Comparison of ENCODE assay signal across 20 mouse cellular contexts in the genomic region with DNA sequence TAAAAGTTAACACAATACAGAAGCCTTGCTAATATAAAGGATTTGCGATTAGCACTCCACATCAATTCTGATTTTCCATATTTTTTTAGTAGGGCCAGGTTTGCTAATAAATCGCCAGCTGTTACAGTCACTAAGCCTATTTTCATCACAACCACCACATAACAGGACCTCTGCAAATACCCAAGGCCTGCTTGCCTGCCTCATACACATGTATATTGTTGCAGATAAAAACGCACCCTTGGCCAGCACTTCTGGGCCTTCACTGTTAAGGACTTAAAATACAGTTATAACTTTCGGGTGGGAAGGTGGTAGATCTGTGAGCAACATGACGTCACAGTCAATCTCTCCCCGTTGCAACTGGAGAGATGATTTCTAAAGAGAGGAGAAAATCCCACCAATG.
A peak's percentile ranks its signal among the peaks of the same experiment; 100 is the strongest.
DNase-seq lines count a peak whose midpoint lies in the region; ATAC-seq lines count a peak whose summit lies in the region.
"Had no signal": no experiment of that assay in that cellular context is flagged by ENCODE, and none has a peak within 500 bp of the region (broad histone marks: within the 10 kb centered on the region; RNA-seq: fewer than 3 reads in every experiment).

No protein-coding gene starts in this region.

- no peak overlapping the region for H3K4me3 ChIP-seq in embryonic facial prominence, embryonic 10.5 days
- H3K4me3 ChIP-seq in embryonic facial prominence, embryonic 14.5 days (ENCODE audit: low read depth, low read length) = no peak overlapping the region
- H3K4me3 ChIP-seq in limb, embryonic 12.5 days (replicated peaks) = no peak overlapping the region
- H3K4me3 ChIP-seq in heart, embryonic 12.5 days = no peak overlapping the region
- H3K4me3 ChIP-seq: erythroblast, embryonic 14.5 days; forebrain, embryonic 10.5 days; hindbrain, embryonic 12.5 days had no signal

- intact Hi-C loops in left cerebral cortex, postnatal 14 days (cut with DNase I) = no loop called here

- no peaks in the 10 kb centered on the region for H3K27me3 ChIP-seq in embryonic facial prominence, embryonic 10.5 days (replicated peaks; ENCODE audit: low read depth, poor library complexity, severe bottlenecking)
- H3K27me3 ChIP-seq in embryonic facial prominence, embryonic 14.5 days (replicated peaks; ENCODE audit: control insufficient read depth, insufficient read depth, low read length) = no peaks in the 10 kb centered on the region
- H3K27me3 ChIP-seq in limb, embryonic 12.5 days = no peaks in the 10 kb centered on the region
- H3K27me3 ChIP-seq in heart, embryonic 12.5 days (replicated peaks) = no peaks in the 10 kb centered on the region
- H3K27me3 ChIP-seq: CH12.LX; hindbrain, embryonic 12.5 days; Patski had no signal

- no peak for ATAC-seq in embryonic facial prominence, embryonic 14.5 days (ENCODE audit: low read depth)
- ATAC-seq in limb, embryonic 12.5 days (ENCODE audit: insufficient number of reproducible peaks, insufficient read depth, low FRiP score, low TSS enrichment, low read depth) = peak; percentile 69; the same call in 1 of the 2 replicates
- ATAC-seq in heart, embryonic 12.5 days (ENCODE audit: insufficient number of reproducible peaks, low FRiP score) = no peak
- ATAC-seq: hindbrain, embryonic 16.5 days; Patski had no signal

- DNase-seq in embryonic facial prominence, embryonic 10.5 days (ENCODE audit: low spot score) = no peak
- DNase-seq in embryonic facial prominence, embryonic 14.5 days (ENCODE audit: low spot score) = no peak
- no peak for DNase-seq in layer of hippocampus, adult 18-20 months (ENCODE audit: low spot score in 2 of 2)
- DNase-seq in left cerebral cortex, postnatal 14 days (ENCODE audit: low spot score in 2 of 2) = no peak
- DNase-seq: adrenal gland, adult 2 months; adrenal gland, postnatal 25 days; cerebellum, adult 8-10 months; cerebellum, postnatal 25 days; gastrocnemius, postnatal 36 days; heart, adult 11 months; heart, postnatal 10 days; heart, postnatal 4 days had no signal

- H3K27ac ChIP-seq in embryonic facial prominence, embryonic 10.5 days (replicated peaks) = peak overlapping the region; percentile 70; the same call in 1 of the 2 replicates
- H3K27ac ChIP-seq in embryonic facial prominence, embryonic 14.5 days (replicated peaks; ENCODE audit: low read depth, low read length) = peak overlapping the region; percentile 69
- peak overlapping the region; percentile 81 for H3K27ac ChIP-seq in limb, embryonic 12.5 days
- H3K27ac ChIP-seq in heart, embryonic 12.5 days (ENCODE audit: poor library complexity, severe bottlenecking) = no peak overlapping the region
- H3K27ac ChIP-seq: hindbrain, embryonic 12.5 days had no signal

- H3K4me2 ChIP-seq in embryonic facial prominence, embryonic 14.5 days (ENCODE audit: low read depth, low read length) = no peak overlapping the region
- H3K4me2 ChIP-seq in limb, embryonic 12.5 days = 0 out of 2 replicates have a peak overlapping the region, but pooled peaks have one; percentile 19
- no peak overlapping the region for H3K4me2 ChIP-seq in heart, embryonic 12.5 days
- H3K4me2 ChIP-seq: hindbrain, embryonic 12.5 days had no signal

- H3K4me1 ChIP-seq in embryonic facial prominence, embryonic 10.5 days = peaks cover 23% of the 10 kb centered on the region
- peaks cover 17% of the 10 kb centered on the region for H3K4me1 ChIP-seq in embryonic facial prominence, embryonic 14.5 days (ENCODE audit: control insufficient read depth, insufficient read depth, low read length)
- H3K4me1 ChIP-seq in limb, embryonic 12.5 days (replicated peaks) = peaks cover 26% of the 10 kb centered on the region
- H3K4me1 ChIP-seq in heart, embryonic 12.5 days (replicated peaks) = peaks cover 14% of the 10 kb centered on the region; the same call in 1 of the 2 replicates

- WGBS in embryonic facial prominence, embryonic 10.5 days = 86% methylated on average over 6 of the region's 6 CpGs
- WGBS in embryonic facial prominence, embryonic 14.5 days = 63% methylated on average over 6 of the region's 6 CpGs
- WGBS in limb, embryonic 12.5 days = 42% methylated on average over 6 of the region's 6 CpGs
- WGBS in heart, embryonic 12.5 days = 73% methylated on average over 6 of the region's 6 CpGs

- no peaks in the 10 kb centered on the region for H3K36me3 ChIP-seq in embryonic facial prominence, embryonic 10.5 days (replicated peaks)
- no peaks in the 10 kb centered on the region for H3K36me3 ChIP-seq in embryonic facial prominence, embryonic 14.5 days (ENCODE audit: control insufficient read depth, insufficient read depth, low read length)
- H3K36me3 ChIP-seq in limb, embryonic 12.5 days = no peaks in the 10 kb centered on the region
- no peaks in the 10 kb centered on the region for H3K36me3 ChIP-seq in heart, embryonic 12.5 days
- H3K36me3 ChIP-seq: forebrain, embryonic 10.5 days; hindbrain, embryonic 12.5 days had no signal

- H3K9ac ChIP-seq in embryonic facial prominence, embryonic 14.5 days (ENCODE audit: low read depth, low read length) = peak overlapping the region; percentile 23; the same call in 1 of the 2 replicates
- H3K9ac ChIP-seq in limb, embryonic 12.5 days (replicated peaks) = no peak overlapping the region
- no peak overlapping the region for H3K9ac ChIP-seq in heart, embryonic 12.5 days
- H3K9ac ChIP-seq: hindbrain, embryonic 12.5 days had no signal

- H3K9me3 ChIP-seq in embryonic facial prominence, embryonic 10.5 days = no peaks in the 10 kb centered on the region
- H3K9me3 ChIP-seq in embryonic facial prominence, embryonic 14.5 days (ENCODE audit: control insufficient read depth, low read length) = no peaks in the 10 kb centered on the region
- H3K9me3 ChIP-seq in limb, embryonic 12.5 days = no peaks in the 10 kb centered on the region
- no peaks in the 10 kb centered on the region for H3K9me3 ChIP-seq in heart, embryonic 12.5 days (replicated peaks)
- H3K9me3 ChIP-seq: forebrain, embryonic 10.5 days; hindbrain, embryonic 12.5 days had no signal
